Comparison of ENCODE assay signal across 8 mouse cellular contexts in the genomic region with DNA sequence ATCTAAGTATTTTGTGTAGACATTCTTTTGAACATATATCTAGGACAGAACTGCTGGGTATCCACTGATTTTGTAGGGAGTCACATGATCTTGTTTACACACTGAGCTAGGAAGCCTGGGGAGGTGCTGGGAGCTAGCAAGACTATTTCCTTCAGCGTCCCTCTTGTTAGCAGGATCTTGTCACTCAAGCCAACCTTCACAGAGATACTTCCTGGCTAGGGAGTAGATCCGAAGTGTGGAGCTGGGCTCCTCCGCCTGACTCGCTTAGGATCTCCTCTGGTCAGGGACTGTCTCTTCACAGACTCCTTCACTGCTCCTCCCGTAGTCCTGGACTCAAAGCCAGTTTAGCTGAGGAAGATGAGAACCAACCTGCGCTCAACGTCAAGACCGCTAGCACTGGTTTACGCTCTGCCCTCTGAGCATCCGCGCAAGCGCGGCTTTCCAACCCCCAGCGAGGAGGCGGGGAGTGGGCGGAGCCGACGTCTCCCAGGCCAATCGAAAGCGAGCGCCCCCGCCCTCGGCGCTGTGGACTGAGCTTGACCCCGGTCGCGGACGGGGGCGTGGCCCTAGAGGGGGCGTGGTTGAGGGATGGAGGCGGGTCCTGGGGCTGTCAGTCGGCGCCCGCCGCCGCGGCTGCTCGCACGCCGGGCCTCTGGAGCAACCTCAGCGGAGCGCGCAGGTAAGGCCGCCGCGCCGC. TPM values are rescaled to one million over a fixed set of nuclear protein-coding genes. Genes with fewer than 3 reads are reported as not detected.
DNase-seq lines count a peak whose midpoint lies in the region; ATAC-seq and TF ChIP-seq lines count a peak whose summit lies in the region.

A gene (plus strand): TSS at position 601 of the 697 bp plus-strand sequence.

- WGBS in heart, embryonic 13.5 days: under 1% methylated on average over 47 of the region's 47 CpGs
- under 1% methylated on average over 47 of the region's 47 CpGs for WGBS in kidney, postnatal 0 days
- WGBS in liver, adult 2 months: under 1% methylated on average over 47 of the region's 47 CpGs

- H3K4me2 ChIP-seq in heart, embryonic 13.5 days: peak within 1 kb of the TSS; percentile 99
- peak within 1 kb of the TSS; percentile 99 for H3K4me2 ChIP-seq in kidney, postnatal 0 days (ENCODE audit: low read length)

- ATAC-seq in heart, embryonic 13.5 days (ENCODE audit: extremely low read depth, insufficient number of reproducible peaks, low FRiP score, low TSS enrichment): peak; percentile 93
- peak; percentile 98 for ATAC-seq in kidney, postnatal 0 days (replicated peaks; ENCODE audit: low FRiP score, low read depth)
- ATAC-seq in monocyte, adult 5-6 weeks (replicated peaks; ENCODE audit: insufficient number of reproducible peaks, low FRiP score, low TSS enrichment, poor library complexity, severe bottlenecking): peak; percentile 95

- H3K9me3 ChIP-seq in heart, embryonic 13.5 days: no peaks in the 10 kb centered on the region
- no peaks in the 10 kb centered on the region for H3K9me3 ChIP-seq in kidney, postnatal 0 days (replicated peaks; ENCODE audit: low read length)

- peak within 1 kb of the TSS; percentile 83 for H3K27ac ChIP-seq in heart, embryonic 13.5 days (replicated peaks)
- peak within 1 kb of the TSS; percentile 78; the same call in 1 of the 2 replicates for H3K27ac ChIP-seq in kidney, postnatal 0 days
- peak within 1 kb of the TSS; percentile 72 for H3K27ac ChIP-seq in liver, adult 2 months (replicated peaks; ENCODE audit: insufficient read depth, low read depth, low read length)

- peak within 1 kb of the TSS; percentile 91 for H3K4me3 ChIP-seq in heart, embryonic 13.5 days
- peak within 1 kb of the TSS; percentile 81 for H3K4me3 ChIP-seq in kidney, postnatal 0 days (replicated peaks; ENCODE audit: low read depth, low read length)
- H3K4me3 ChIP-seq in liver, adult 2 months (ENCODE audit: insufficient read depth, low read depth, low read length): peak within 1 kb of the TSS; percentile 73

- peaks cover 10% of the 10 kb centered on the region for H3K4me1 ChIP-seq in heart, embryonic 13.5 days
- 0 out of 2 replicates have a peak, but pooled peaks cover 6% of the 10 kb centered on the region for H3K4me1 ChIP-seq in kidney, postnatal 0 days (replicated peaks; ENCODE audit: insufficient read depth, low read length)
- H3K4me1 ChIP-seq in liver, adult 2 months (ENCODE audit: control insufficient read depth, insufficient read depth, low read length): peaks cover under 1% of the 10 kb centered on the region

- peak; percentile 70 for TF ChIP-seq POLR2A in liver, adult 2 months (IDR thresholded peaks at IDR 0.05; ENCODE audit: extremely low read depth, insufficient read depth, low read length)

- H3K27me3 ChIP-seq in heart, embryonic 13.5 days (replicated peaks): peaks cover 36% of the 10 kb centered on the region
- no peaks in the 10 kb centered on the region for H3K27me3 ChIP-seq in kidney, postnatal 0 days (ENCODE audit: insufficient read depth, low read length)
- no peaks in the 10 kb centered on the region for H3K27me3 ChIP-seq in liver, adult 2 months (ENCODE audit: control insufficient read depth, insufficient read depth, low read length)

- peak; percentile 100 for DNase-seq in CD4-positive, CD25-positive, alpha-beta regulatory T cell, adult 2 months (ENCODE audit: low read depth, low spot score)
- DNase-seq in c-Kit-positive CD71-negative TER-119-negative erythroid progenitor cells, embryonic 14.5 days (ENCODE audit: low read depth): peak; percentile 98
- DNase-seq in fibroblast of lung, adult 2 months (ENCODE audit: low read depth): peak; percentile 94
- peak; percentile 98 for DNase-seq in kidney, postnatal 0 days (ENCODE audit: low spot score)
- DNase-seq in liver, adult 2 months (ENCODE audit: extremely low read depth, low read depth, low spot score): peak; percentile 87
- peak; percentile 98 to 100 for DNase-seq in spleen, postnatal 36 days (ENCODE audit: low spot score in 2 of 2)

- no peaks in the 10 kb centered on the region for H3K36me3 ChIP-seq in heart, embryonic 13.5 days
- no peaks in the 10 kb centered on the region for H3K36me3 ChIP-seq in kidney, postnatal 0 days (ENCODE audit: insufficient read depth, low read length)
- no peaks in the 10 kb centered on the region for H3K36me3 ChIP-seq in liver, adult 2 months (ENCODE audit: control insufficient read depth, insufficient read depth, low read length)

- 0 out of 2 replicates have a peak, but pooled peaks have one; percentile 17 for TF ChIP-seq CTCF in kidney, postnatal 0 days (IDR thresholded peaks at IDR 0.05; ENCODE audit: low read depth)
- no peak for TF ChIP-seq CTCF in liver, adult 2 months (IDR thresholded peaks at IDR 0.05; ENCODE audit: low read depth, low read length)

- no peaks in the 10 kb centered on the region for H3K79me2 ChIP-seq in liver, adult 2 months (ENCODE audit: control insufficient read depth, insufficient read depth, low read length)

- H3K9ac ChIP-seq in heart, embryonic 13.5 days: peak within 1 kb of the TSS; percentile 86
- H3K9ac ChIP-seq in kidney, postnatal 0 days (ENCODE audit: low read depth, low read length): peak within 1 kb of the TSS; percentile 70
- peak within 1 kb of the TSS; percentile 78 for H3K9ac ChIP-seq in liver, adult 2 months (ENCODE audit: low read depth, low read length)

RNA-seq across cellular contexts. Expression of the gene that starts here (rescaled TPM):
- polyA plus RNA-seq in heart, embryonic 13.5 days (2015; fragmentation: Nextera tagmentation; extraction: Ambion mirVana): 5.0 and 5.5 TPM in 2 replicates
- 8.3 TPM in 2 replicates for polyA plus RNA-seq in kidney, postnatal 0 days (2015; fragmentation: Nextera tagmentation; extraction: Ambion mirVana)
- total RNA-seq in liver, adult 2 months (2014; rRNA removed): 1.5 and 1.7 TPM in 2 replicates
- polyA plus RNA-seq in liver, adult 2 months (2012; rRNA removed): 0.67 and 0.95 TPM in 2 replicates
- 3.1 to 14.0 TPM (median 4.5 TPM) in 3 replicates for total RNA-seq in monocyte, adult 5-6 weeks (2017)

Comparison
In these comparisons a context has a peak if more than half of its experiments do, and no peak if none do; other contexts are left out.
1. Peak in every context shown above with its lines: DNase-seq, ATAC-seq, H3K4me3 ChIP-seq and H3K27ac ChIP-seq.